Mouse (Mus musculus): ENCODE measurements around the gene Lypd6b. TPM values are rescaled to one million over a fixed set of nuclear protein-coding genes. Genes with fewer than 3 reads are reported as not detected.

Gene Lypd6b
- polyA plus RNA-seq, 1 experiment from 2014 or later, result 8.9 TPM

DNA sequence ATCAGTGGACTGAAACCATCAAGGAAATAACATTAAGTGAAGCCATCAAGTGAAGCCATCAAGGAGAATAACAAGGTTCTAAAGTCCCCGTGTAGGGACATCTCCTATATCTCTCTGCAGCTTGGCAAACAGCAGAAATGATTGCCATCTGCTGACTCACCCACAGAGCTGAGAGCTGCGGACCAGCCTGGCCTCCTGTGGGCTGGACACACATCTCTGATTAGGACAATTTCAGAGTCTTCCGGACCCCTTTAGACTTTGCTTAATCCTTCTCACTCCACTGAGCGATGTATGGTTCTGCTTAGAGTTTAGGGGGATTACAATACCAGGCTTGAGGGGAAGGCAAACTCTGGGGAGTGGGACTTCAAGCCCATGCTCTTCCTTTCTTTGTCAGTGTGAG is 135.3 kb downstream of the Lypd6b start:
- H3K9me3 ChIP-seq (replicated peaks; ENCODE audit: low read length), result no peaks in the 10 kb centered on the region
- H3K9ac ChIP-seq (ENCODE audit: low read depth, low read length), result no peak overlapping the region
- H3K4me2 ChIP-seq (ENCODE audit: low read length), result no peak overlapping the region
- H3K27ac ChIP-seq, result no peak overlapping the region
- ATAC-seq (replicated peaks; ENCODE audit: low FRiP score, low read depth), result no peak
- no peak for DNase-seq (ENCODE audit: low spot score)
- whole genome bisulfite sequencing, result 74% methylated on average over 4 of the region's 4 CpGs
- H3K27me3 ChIP-seq (ENCODE audit: insufficient read depth, low read length), result no peaks in the 10 kb centered on the region
- no peaks in the 10 kb centered on the region for H3K4me1 ChIP-seq (replicated peaks; ENCODE audit: insufficient read depth, low read length)
- H3K4me3 ChIP-seq (replicated peaks; ENCODE audit: low read depth, low read length), result no peak overlapping the region
- TF ChIP-seq CTCF (IDR thresholded peaks at IDR 0.05; ENCODE audit: low read depth), result no peak
- H3K36me3 ChIP-seq (ENCODE audit: insufficient read depth, low read length), result no peaks in the 10 kb centered on the region

- no peak overlapping the region for H3K27ac ChIP-seq
- no peak for DNase-seq (ENCODE audit: low spot score)
Measured at GRCm38 (mm10) chr2:49926186-49926585, 138.7 kb downstream of the Lypd6b start.

DNA sequence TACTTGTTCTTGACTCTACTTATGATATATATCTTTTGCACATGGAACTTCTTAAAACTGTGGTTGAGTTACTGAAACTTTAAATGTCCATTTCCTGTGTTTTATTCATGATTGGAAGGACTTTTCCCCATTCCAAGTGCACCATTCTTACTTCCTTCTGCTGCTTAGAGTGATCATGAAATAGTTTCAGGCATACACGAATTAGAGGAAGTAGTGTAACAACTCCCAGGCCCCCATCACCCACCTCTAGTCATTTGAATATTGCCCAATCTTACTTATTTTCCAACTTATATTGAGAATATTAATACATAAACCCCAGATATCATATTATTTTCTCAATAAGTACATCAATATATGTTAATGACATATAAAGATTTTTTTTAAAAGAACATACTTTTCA is 139.9 kb downstream of the Lypd6b start:
- Histone ChIP-seq H3K9ac (ENCODE audit: low read depth, low read length) (no peak overlapping the region), H3K27me3 (ENCODE audit: insufficient read depth, low read length) (no peaks in the 10 kb centered on the region), H3K4me1 (replicated peaks; ENCODE audit: insufficient read depth, low read length) (no peaks in the 10 kb centered on the region), H3K4me3 (replicated peaks; ENCODE audit: low read depth, low read length) (no peak overlapping the region), H3K27ac (no peak overlapping the region), H3K36me3 (ENCODE audit: insufficient read depth, low read length) (no peaks in the 10 kb centered on the region), H3K9me3 (replicated peaks; ENCODE audit: low read length) (no peaks in the 10 kb centered on the region), H3K4me2 (ENCODE audit: low read length) (no peak overlapping the region)
- 44% methylated on average over 1 of the region's 1 CpGs for WGBS
- ATAC-seq (replicated peaks; ENCODE audit: low FRiP score, low read depth) (no peak), DNase-seq (ENCODE audit: low spot score) (no peak)
- TF ChIP-seq CTCF (IDR thresholded peaks at IDR 0.05; ENCODE audit: low read depth), result no peak

More at GRCm38 (mm10) chr2:49926186-49926585, 138.7 kb downstream of the Lypd6b start:
- 69% methylated on average over 5 of the region's 5 CpGs for WGBS
- no peaks in the 10 kb centered on the region for H3K27me3 ChIP-seq (ENCODE audit: insufficient read depth, low read length)
- TF ChIP-seq CTCF (IDR thresholded peaks at IDR 0.05; ENCODE audit: low read depth), result no peak
- H3K9me3 ChIP-seq (replicated peaks; ENCODE audit: low read length), result no peaks in the 10 kb centered on the region
- no peak overlapping the region for H3K4me2 ChIP-seq (ENCODE audit: low read length)
- no peaks in the 10 kb centered on the region for H3K36me3 ChIP-seq (ENCODE audit: insufficient read depth, low read length)
- H3K9ac ChIP-seq (ENCODE audit: low read depth, low read length), result no peak overlapping the region
- H3K4me3 ChIP-seq (replicated peaks; ENCODE audit: low read depth, low read length), result no peak overlapping the region
- ATAC-seq (replicated peaks; ENCODE audit: low FRiP score, low read depth), result no peak
- H3K4me1 ChIP-seq (replicated peaks; ENCODE audit: insufficient read depth, low read length), result no peaks in the 10 kb centered on the region

- H3K9me3 ChIP-seq (replicated peaks; ENCODE audit: low read length), result no peaks in the 10 kb centered on the region
- no peak for ATAC-seq (replicated peaks; ENCODE audit: low FRiP score, low read depth)
- H3K4me1 ChIP-seq (replicated peaks; ENCODE audit: insufficient read depth, low read length), result no peaks in the 10 kb centered on the region
- 88% methylated on average over 3 of the region's 3 CpGs for WGBS
- no peak overlapping the region for H3K27ac ChIP-seq
- DNase-seq (ENCODE audit: low spot score), result no peak
- no peaks in the 10 kb centered on the region for H3K27me3 ChIP-seq (ENCODE audit: insufficient read depth, low read length)
- TF ChIP-seq CTCF (IDR thresholded peaks at IDR 0.05; ENCODE audit: low read depth), result no peak
- H3K4me2 ChIP-seq (ENCODE audit: low read length), result no peak overlapping the region
- H3K9ac ChIP-seq (ENCODE audit: low read depth, low read length), result no peak overlapping the region
- H3K4me3 ChIP-seq (replicated peaks; ENCODE audit: low read depth, low read length), result no peak overlapping the region
- no peaks in the 10 kb centered on the region for H3K36me3 ChIP-seq (ENCODE audit: insufficient read depth, low read length)
Measured at GRCm38 (mm10) chr2:49929931-49930330, 142.4 kb downstream of the Lypd6b start.

- no peak overlapping the region for H3K4me2 ChIP-seq (ENCODE audit: low read length)
- no peak overlapping the region for H3K27ac ChIP-seq
- DNase-seq (ENCODE audit: low spot score) (no peak), ATAC-seq (replicated peaks; ENCODE audit: low FRiP score, low read depth) (no peak)
- no peak for TF ChIP-seq CTCF (IDR thresholded peaks at IDR 0.05; ENCODE audit: low read depth)
- H3K27me3 ChIP-seq (ENCODE audit: insufficient read depth, low read length), result no peaks in the 10 kb centered on the region
- WGBS, result 79% methylated on average over 13 of the region's 13 CpGs
- no peak overlapping the region for H3K9ac ChIP-seq (ENCODE audit: low read depth, low read length)
- no peaks in the 10 kb centered on the region for H3K36me3 ChIP-seq (ENCODE audit: insufficient read depth, low read length)
- H3K4me1 ChIP-seq (replicated peaks; ENCODE audit: insufficient read depth, low read length), result no peaks in the 10 kb centered on the region
- H3K9me3 ChIP-seq (replicated peaks; ENCODE audit: low read length), result no peaks in the 10 kb centered on the region
- no peak overlapping the region for H3K4me3 ChIP-seq (replicated peaks; ENCODE audit: low read depth, low read length)
Measured at GRCm38 (mm10) chr2:49937621-49938020, 150.1 kb downstream of the Lypd6b start.

GRCm38 (mm10) chr2:49938246-49938645 is 150.8 kb downstream of the Lypd6b start:
- WGBS, result 56% methylated on average over 8 of the region's 8 CpGs
- ATAC-seq (replicated peaks; ENCODE audit: low FRiP score, low read depth) (no peak), DNase-seq (ENCODE audit: low spot score) (no peak)
- Histone ChIP-seq H3K27ac (no peak overlapping the region), H3K9ac (ENCODE audit: low read depth, low read length) (no peak overlapping the region), H3K4me3 (replicated peaks; ENCODE audit: low read depth, low read length) (no peak overlapping the region), H3K9me3 (replicated peaks; ENCODE audit: low read length) (no peaks in the 10 kb centered on the region), H3K36me3 (ENCODE audit: insufficient read depth, low read length) (no peaks in the 10 kb centered on the region), H3K4me2 (ENCODE audit: low read length) (no peak overlapping the region), H3K27me3 (ENCODE audit: insufficient read depth, low read length) (no peaks in the 10 kb centered on the region), H3K4me1 (replicated peaks; ENCODE audit: insufficient read depth, low read length) (no peaks in the 10 kb centered on the region)
- no peak for TF ChIP-seq CTCF (IDR thresholded peaks at IDR 0.05; ENCODE audit: low read depth)

DNA sequence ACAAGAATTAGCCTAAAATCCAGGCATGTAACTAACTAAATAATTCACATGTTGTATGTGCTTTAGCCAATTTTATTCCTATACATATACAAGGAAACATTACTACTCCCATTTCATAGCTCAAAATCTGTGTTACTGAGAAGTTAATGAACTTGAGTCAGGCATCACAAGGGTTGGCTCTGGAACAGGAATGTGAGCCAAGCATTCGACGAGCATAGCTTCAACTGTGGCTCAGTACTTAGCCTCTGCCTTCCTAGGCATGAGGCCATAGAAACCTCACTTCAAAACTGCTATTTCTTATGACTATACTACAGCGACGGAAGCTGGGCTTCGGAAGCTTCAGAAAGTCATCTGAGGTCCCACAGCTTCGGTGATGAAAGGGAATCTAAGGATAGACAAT is 152.9 kb downstream of the Lypd6b start:
- Histone ChIP-seq H3K36me3 (ENCODE audit: insufficient read depth, low read length) (no peaks in the 10 kb centered on the region), H3K4me2 (ENCODE audit: low read length) (no peak overlapping the region), H3K9ac (ENCODE audit: low read depth, low read length) (no peak overlapping the region), H3K4me3 (replicated peaks; ENCODE audit: low read depth, low read length) (no peak overlapping the region), H3K27me3 (ENCODE audit: insufficient read depth, low read length) (no peaks in the 10 kb centered on the region), H3K4me1 (replicated peaks; ENCODE audit: insufficient read depth, low read length) (no peaks in the 10 kb centered on the region), H3K27ac (no peak overlapping the region), H3K9me3 (replicated peaks; ENCODE audit: low read length) (no peaks in the 10 kb centered on the region)
- 81% methylated on average over 6 of the region's 6 CpGs for WGBS
- ATAC-seq (replicated peaks; ENCODE audit: low FRiP score, low read depth), result no peak
- TF ChIP-seq CTCF (IDR thresholded peaks at IDR 0.05; ENCODE audit: low read depth), result no peak
- DNase-seq (ENCODE audit: low spot score), result no peak
